Mouse (Mus musculus) C2C12 (cell line): Measurements from ENCODE around the gene Prtn3.

Experiments used
- CEBPB ChIP-seq: IDR thresholded peaks from one replicate; pipeline ENCODE4 v1.6.1; 2011; ENCODE audit warnings: low read depth, mild to moderate bottlenecking, control low read depth, moderate library complexity
- CTCF ChIP-seq: IDR thresholded peaks from one replicate; pipeline ENCODE4 v1.5.1; 2011; ENCODE audit not compliant: control insufficient read depth, insufficient read depth, insufficient read length
- FOSL1 ChIP-seq: IDR thresholded peaks from one replicate; pipeline ENCODE4 v1.8.0; 2011; ENCODE audit warnings: mild to moderate bottlenecking, low read length; ENCODE audit not compliant: poor library complexity, insufficient read depth, severe bottlenecking
- MAX ChIP-seq: IDR thresholded peaks from one replicate; pipeline ENCODE4 v1.6.1; 2011; ENCODE audit warnings: mild to moderate bottlenecking, control low read depth
- MYOG ChIP-seq: IDR thresholded peaks from one replicate; pipeline ENCODE4 v1.6.1; 2011; ENCODE audit not compliant: control insufficient read depth, insufficient read length; ENCODE audit errors: extremely low read depth
- USF1 ChIP-seq: IDR thresholded peaks from one replicate; pipeline ENCODE4 v1.6.1; 2011; ENCODE audit warnings: low read depth, mild to moderate bottlenecking, control low read depth, moderate library complexity

DNA sequence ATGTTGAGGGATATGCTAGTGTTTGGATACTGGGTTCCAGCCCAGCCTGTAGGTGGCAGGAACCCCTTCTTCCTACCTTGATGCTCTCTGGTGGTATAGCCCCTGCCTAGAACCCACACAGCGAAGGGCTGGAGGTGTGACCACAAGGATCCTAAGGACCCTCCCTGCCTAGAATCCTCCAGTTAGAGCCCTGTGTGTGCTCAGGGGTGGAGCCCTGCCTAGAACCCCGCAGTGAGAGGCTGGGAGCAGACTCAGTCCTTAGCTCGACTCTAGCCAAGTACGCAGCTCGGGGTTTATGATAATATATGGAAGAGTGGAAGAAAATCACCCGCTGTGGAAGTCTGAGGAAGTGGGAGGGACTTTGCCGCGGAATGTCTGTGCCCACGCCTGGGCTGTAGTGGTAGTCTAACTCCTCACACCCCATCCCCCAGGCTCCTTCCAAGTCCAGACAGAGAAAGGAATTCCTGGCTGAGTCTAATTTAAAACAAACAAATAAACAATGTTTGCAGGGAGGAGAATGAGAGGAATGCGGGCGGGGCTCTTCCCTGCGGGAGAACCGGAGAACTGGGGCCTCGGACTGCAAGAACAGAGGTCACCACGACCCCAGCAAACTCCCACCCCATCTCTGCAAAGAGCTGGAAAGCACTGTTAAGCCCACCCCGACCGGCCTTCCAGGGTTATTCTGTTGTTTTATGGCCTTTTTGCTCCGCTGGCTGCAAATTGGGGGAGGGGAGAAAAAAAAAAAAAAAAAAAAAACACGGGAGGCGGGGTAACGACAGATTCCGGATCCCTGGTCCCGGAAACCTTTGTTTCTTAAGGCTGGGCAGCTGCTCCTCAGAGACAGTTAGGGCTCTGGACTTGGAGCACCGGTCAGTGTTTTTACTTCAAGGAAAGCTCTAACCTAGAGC is 33.4 kb upstream of the Prtn3 start:
- no peak for TF ChIP-seq CTCF
- no peak for TF ChIP-seq USF1
- TF ChIP-seq MAX, result no peak
- no peak for TF ChIP-seq CEBPB
- no peak for TF ChIP-seq MYOG
- no peak for TF ChIP-seq FOSL1
